16 mouse cellular contexts compared by ENCODE assay signal in the genomic region with DNA sequence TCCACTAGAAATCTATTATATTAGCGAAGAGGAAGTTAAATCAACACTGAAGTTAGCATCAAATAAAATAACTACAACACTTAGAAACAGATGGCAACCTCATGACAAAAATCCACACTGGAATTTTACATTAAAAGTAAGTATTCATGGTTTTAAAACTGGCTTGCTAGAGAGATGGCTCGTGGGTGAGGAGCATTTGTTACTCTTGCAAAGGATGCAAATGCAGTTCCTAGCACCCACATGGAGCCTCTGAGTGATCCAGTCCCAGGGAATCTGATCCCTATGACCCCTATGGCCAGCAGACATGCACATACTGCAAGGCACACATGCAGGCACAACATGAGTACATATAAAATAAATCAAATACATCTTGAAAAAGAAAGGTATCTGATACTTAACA.
DNase-seq lines count a peak whose midpoint lies in the region; TF ChIP-seq lines count a peak whose summit lies in the region.
"Had no signal": no experiment of that assay in that cellular context is flagged by ENCODE, and none has a peak within 500 bp of the region (broad histone marks: within the 10 kb centered on the region; RNA-seq: fewer than 3 reads in every experiment).

No protein-coding gene starts in this region.

- DNase-seq in layer of hippocampus, adult 2 months (ENCODE audit: low spot score in 2 of 2) = peak in 1 of 2 experiments; percentile 20
- DNase-seq in layer of hippocampus, postnatal 25 days (ENCODE audit: extremely low spot score in 1 of 2, low spot score in 1 of 2) = no peak
- DNase-seq in layer of hippocampus, postnatal 36 days = peak; percentile 6 to 11
- no peak for DNase-seq in layer of hippocampus, adult 11-12 months (ENCODE audit: low spot score)
- DNase-seq in kidney, postnatal 4 days = no peak
- DNase-seq: adrenal gland, adult 2 months; adrenal gland, postnatal 10 days; adrenal gland, postnatal 25 days; cerebellum, adult 11-12 months; cerebellum, adult 2 months; cerebellum, adult 9-10 months; cerebellum, postnatal 25 days had no signal

- no peak for TF ChIP-seq CTCF in layer of hippocampus, adult 2 months (conservative IDR thresholded peaks at IDR 0.05)

- peak overlapping the region; percentile 76 for H3K27ac ChIP-seq in layer of hippocampus, adult 2 months
- H3K27ac ChIP-seq: embryonic facial prominence, embryonic 10.5 days; embryonic facial prominence, embryonic 12.5 days; forebrain, embryonic 13.5 days; forebrain, embryonic 15.5 days had no signal

- no peak overlapping the region for H3K4me3 ChIP-seq in layer of hippocampus, adult 2 months
- H3K4me3 ChIP-seq: embryonic facial prominence, embryonic 10.5 days; embryonic facial prominence, embryonic 12.5 days; forebrain, embryonic 13.5 days; forebrain, embryonic 15.5 days had no signal

Comparison
In these comparisons a context has a peak if more than half of its experiments do, and no peak if none do; other contexts are left out.
1. DNase-seq: peak in layer of hippocampus, postnatal 36 days (2 of 2); none in layer of hippocampus, postnatal 25 days (0 of 2), layer of hippocampus, adult 11-12 months (single experiment) and kidney, postnatal 4 days (0 of 2).